Mouse (Mus musculus): ENCODE measurements around the gene Rtl9. TPM values are rescaled to one million over a fixed set of nuclear protein-coding genes. Genes with fewer than 3 reads are reported as not detected.

Rtl9 gene
- polyA plus RNA-seq, 1 experiment from 2014 or later: 0.02 TPM

GRCm38 (mm10) chrX:143082732-143083131 is 16.7 kb upstream of the Rtl9 start:
- no peak for ATAC-seq
- 59% methylated on average over 1 of the region's 1 CpGs for WGBS (ENCODE audit: insufficient replicate concordance)
- peaks cover 71% of the 10 kb centered on the region for H3K27me3 ChIP-seq (replicated peaks)

DNA sequence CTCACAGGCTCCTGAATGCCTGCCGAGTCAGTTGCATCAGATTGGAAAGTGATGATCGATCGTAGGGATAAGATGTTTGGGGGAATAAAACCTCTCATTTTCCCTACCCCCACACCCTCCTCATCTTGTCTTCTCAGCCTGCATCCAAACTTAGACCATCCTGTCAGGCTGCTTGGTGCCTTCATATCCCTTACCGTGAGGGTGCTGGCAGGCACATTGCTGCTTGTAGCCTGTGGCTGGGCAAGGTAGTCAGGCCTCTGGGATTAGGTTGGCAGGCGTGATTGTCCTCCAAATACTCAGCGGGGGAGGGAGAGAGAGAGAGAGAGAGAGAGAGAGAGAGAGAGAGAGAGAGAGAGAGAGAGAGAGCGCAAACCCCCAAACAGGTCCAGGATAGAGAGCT is 11.2 kb upstream of the Rtl9 start:
- Histone ChIP-seq H3K36me3 (no peaks in the 10 kb centered on the region), H3K27ac (no peak overlapping the region), H3K4me3 (no peak overlapping the region), H3K27me3 (replicated peaks) (peaks cover 32% of the 10 kb centered on the region), H3K9ac (no peak overlapping the region), H3K4me1 (no peaks in the 10 kb centered on the region), H3K4me2 (no peak overlapping the region), H3K9me3 (replicated peaks) (no peaks in the 10 kb centered on the region)
- 74% methylated on average over 6 of the region's 7 CpGs for WGBS (ENCODE audit: insufficient replicate concordance)
- no peak for ATAC-seq

More at GRCm38 (mm10) chrX:143082732-143083131, 16.7 kb upstream of the Rtl9 start:
- Histone ChIP-seq H3K4me2 (no peak overlapping the region), H3K4me3 (no peak overlapping the region), H3K4me1 (no peaks in the 10 kb centered on the region), H3K9me3 (replicated peaks) (no peaks in the 10 kb centered on the region), H3K36me3 (no peaks in the 10 kb centered on the region), H3K9ac (no peak overlapping the region), H3K27ac (no peak overlapping the region)

DNA sequence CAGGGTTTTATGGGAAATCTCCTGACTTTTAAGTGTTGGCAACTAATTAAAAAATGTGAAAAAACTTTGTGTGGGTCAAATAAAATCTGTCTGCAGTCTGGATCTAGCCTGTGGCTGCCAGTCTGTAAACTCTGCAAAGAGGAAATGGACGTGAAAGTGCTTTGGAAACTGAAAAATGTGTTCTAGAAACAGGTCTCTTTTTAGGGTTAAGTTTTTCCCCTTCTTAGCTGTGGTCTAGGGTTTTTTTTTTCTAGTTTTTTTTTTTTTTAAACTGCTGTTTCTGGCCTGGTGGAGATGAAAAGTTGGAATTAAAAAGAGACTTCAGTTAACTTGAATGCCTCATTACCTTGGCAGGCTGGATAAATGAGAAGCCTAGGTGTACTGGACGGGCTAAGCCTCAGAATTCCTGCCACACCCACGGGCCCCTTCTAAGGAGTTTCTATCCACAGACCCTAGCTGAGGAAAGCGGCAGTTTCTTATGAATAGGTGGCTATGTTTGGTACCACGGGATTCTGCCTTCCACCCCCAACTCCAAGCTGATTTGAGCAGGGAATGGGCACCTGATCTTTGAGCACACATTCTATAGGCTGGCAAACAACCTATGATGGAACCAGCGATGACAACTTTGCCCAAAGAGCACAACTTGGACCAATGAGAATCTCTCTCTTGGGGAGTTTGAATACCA is 8.3 kb upstream of the Rtl9 start:
- Histone ChIP-seq H3K9me3 (replicated peaks) (no peaks in the 10 kb centered on the region), H3K4me3 (no peak overlapping the region), H3K27me3 (replicated peaks) (peaks cover 30% of the 10 kb centered on the region), H3K4me1 (no peaks in the 10 kb centered on the region), H3K9ac (no peak overlapping the region), H3K4me2 (no peak overlapping the region), H3K27ac (no peak overlapping the region), H3K36me3 (no peaks in the 10 kb centered on the region)
- 46% methylated on average over 6 of the region's 6 CpGs for WGBS (ENCODE audit: insufficient replicate concordance)
- ATAC-seq: no peak

DNA sequence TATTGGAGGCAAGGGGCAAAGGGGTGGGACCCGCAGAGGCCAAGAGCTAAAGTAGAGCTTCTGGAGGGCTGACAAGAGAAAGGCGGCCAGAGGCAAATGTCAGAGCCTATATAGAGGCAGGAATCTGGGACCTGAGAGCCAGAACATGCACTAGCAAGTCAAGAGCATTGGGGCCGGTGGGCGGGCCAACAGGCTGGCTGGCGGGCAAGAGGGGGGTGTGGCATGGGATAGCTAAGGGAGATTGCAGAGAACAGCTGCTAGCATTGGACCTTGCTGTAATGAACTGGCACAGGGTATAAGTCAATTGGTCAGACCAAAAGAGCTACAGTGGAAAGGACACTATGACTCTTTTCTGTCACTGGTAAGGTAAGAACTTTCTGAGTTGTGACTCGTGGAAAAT is 1.8 kb upstream of the Rtl9 start:
- 50% methylated on average over 6 of the region's 6 CpGs for WGBS (ENCODE audit: insufficient replicate concordance)
- Histone ChIP-seq H3K27ac (no peak overlapping the region), H3K9me3 (replicated peaks) (no peaks in the 10 kb centered on the region), H3K4me1 (no peaks in the 10 kb centered on the region), H3K4me2 (no peak overlapping the region), H3K36me3 (no peaks in the 10 kb centered on the region), H3K9ac (no peak overlapping the region), H3K27me3 (replicated peaks) (peaks cover 28% of the 10 kb centered on the region), H3K4me3 (no peak overlapping the region)
- no peak for ATAC-seq

DNA sequence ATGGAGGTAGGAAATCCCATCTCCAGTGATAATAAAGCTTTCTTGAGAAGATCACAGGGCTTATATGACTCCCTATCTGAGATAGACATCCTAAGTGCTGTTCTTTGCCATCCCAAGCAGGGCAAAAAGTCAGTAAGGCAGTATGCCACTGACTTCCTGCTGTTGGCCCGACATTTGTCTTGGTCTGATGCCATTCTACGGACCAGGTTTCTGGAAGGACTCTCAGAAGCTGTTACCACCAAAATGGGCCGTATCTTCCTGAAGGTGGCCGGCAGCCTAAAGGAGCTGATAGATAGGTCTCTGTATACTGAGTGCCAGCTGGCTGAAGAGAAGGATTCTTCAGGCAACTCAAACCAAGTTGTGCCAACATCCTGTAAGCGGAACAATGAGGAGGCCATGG is 3.8 kb downstream of the Rtl9 start:
- no peaks in the 10 kb centered on the region for H3K36me3 ChIP-seq
- WGBS (ENCODE audit: insufficient replicate concordance): 68% methylated on average over 5 of the region's 5 CpGs
- no peak for ATAC-seq

DNA sequence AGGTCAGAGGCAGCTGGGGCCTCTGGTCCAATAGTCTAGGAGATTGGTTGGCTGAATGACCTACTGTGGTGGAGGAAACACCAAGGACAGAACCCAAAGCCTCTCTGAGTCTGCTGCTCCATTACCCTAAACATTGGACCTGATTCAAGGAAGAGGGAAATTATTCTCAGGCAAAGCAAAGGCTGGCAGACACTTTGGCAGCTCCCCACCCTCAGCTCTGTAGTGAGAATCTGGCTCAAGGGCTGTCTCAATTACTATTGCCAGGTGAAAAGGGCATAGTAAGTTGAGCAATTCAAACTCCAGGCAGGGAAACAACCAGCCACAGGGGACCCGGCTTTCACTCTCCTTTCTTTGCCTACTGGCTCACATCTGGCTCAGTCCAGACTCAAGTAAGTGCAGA is 6.5 kb downstream of the Rtl9 start:
- Histone ChIP-seq H3K36me3 (no peaks in the 10 kb centered on the region), H3K27ac (no peak overlapping the region), H3K4me2 (no peak overlapping the region), H3K4me3 (no peak overlapping the region), H3K27me3 (replicated peaks) (peaks cover 6% of the 10 kb centered on the region), H3K4me1 (no peaks in the 10 kb centered on the region), H3K9ac (no peak overlapping the region), H3K9me3 (replicated peaks) (no peaks in the 10 kb centered on the region)
- ATAC-seq: no peak
- 47% methylated on average over 1 of the region's 1 CpGs for WGBS (ENCODE audit: insufficient replicate concordance)

More for the DNA sequence above, 3.8 kb downstream of the Rtl9 start:
- Histone ChIP-seq H3K27ac (no peak overlapping the region), H3K9ac (no peak overlapping the region), H3K4me1 (no peaks in the 10 kb centered on the region), H3K9me3 (replicated peaks) (no peaks in the 10 kb centered on the region), H3K4me3 (no peak overlapping the region), H3K27me3 (replicated peaks) (peaks cover 9% of the 10 kb centered on the region), H3K4me2 (no peak overlapping the region)

DNA sequence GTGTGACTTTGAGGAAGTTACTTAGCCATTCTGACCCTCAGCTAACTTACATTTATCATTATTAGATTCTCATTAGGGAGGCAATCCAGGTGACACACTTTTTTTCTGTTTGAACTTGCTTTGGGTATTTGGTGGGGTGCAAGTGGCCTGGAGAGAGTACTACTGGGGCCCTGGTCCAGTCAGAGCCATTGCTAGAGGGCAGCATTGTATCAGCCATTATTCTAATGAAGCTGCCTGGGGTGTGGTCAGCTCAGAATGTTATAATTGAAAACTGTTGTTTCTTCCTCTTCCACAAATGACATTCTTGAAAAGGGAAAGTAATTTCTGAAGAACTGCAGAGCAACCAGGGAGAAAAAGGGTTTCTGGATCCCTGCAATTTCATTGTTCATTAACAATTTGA is 13.2 kb downstream of the Rtl9 start:
- Histone ChIP-seq H3K9me3 (replicated peaks) (no peaks in the 10 kb centered on the region), H3K4me2 (no peak overlapping the region), H3K9ac (no peak overlapping the region), H3K27me3 (replicated peaks) (no peaks in the 10 kb centered on the region), H3K4me3 (no peak overlapping the region), H3K36me3 (no peaks in the 10 kb centered on the region), H3K4me1 (no peaks in the 10 kb centered on the region), H3K27ac (no peak overlapping the region)
- no peak for ATAC-seq

Other genes starting within 250 kb of the Rtl9 start
- 22.5 and 24.6 TPM in 2 replicates for gene Ammecr1, start 132.9 kb upstream of the Rtl9 start, polyA plus RNA-seq (2016; fragmentation: Nextera tagmentation; extraction: Ambion mirVana)